Mouse (Mus musculus) megakaryocyte, adult 5-6 weeks (primary cell): ENCODE data around the gene Cradd. TPM values are rescaled to one million over a fixed set of nuclear protein-coding genes. Genes with fewer than 3 reads are reported as not detected.
A peak's percentile ranks its signal among the peaks of the same experiment; 100 is the strongest.

Source experiments
- ATAC-seq: 2 replicates; pipeline ENCODE4 v1.8.0; 2016; ENCODE audit warnings: mild to moderate bottlenecking, inconsistent platforms; ENCODE audit not compliant: poor library complexity, severe bottlenecking
- total RNA-seq, 2 experiments: library from RNA; stranded (forward) in 1 of 2; stranded (reverse) in 1 of 2; fragments of 153-499, 151-499 nt in 1 of 2; fragments of 221-1000, 200-1000 nt in 1 of 2; gene quantifications; 2 replicates each; pipeline versions ENCODE4 v1.2.3 to v1.2.4; 2015 to 2017

Gene Cradd
- total RNA-seq, 2 experiments from 2014 or later: 7.3 to 20.5 TPM

DNA sequence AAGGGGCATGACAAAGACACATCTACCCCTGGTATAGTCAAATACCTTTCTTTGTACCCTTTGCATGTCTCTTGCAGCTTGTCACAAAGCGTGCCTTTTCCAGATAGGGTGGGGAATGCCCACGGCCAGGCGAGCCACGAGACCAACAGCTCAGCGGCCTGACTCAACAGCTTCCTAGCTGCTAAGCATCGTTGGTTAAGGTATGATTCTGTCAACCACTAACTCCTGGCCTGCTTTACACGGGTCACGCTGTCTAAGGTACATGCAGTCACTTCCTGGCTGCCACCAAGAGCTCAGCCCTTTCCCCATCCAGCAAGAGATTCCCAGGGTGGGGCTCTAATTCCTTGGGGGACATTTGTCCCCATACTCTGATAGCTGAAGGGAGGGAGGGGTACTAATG, 110.6 kb downstream of the Cradd start:
- ATAC-seq: no peak

GRCm38 (mm10) chr10:95211660-95212059, 112.3 kb downstream of the Cradd start:
- no peak for ATAC-seq

- ATAC-seq: 0 out of 2 replicates have a peak, but pooled peaks have one; percentile 40
Measured at GRCm38 (mm10) chr10:95210664-95211372, 113.1 kb downstream of the Cradd start.

- ATAC-seq: no peak
Measured at GRCm38 (mm10) chr10:95210167-95210566, 113.8 kb downstream of the Cradd start.

DNA sequence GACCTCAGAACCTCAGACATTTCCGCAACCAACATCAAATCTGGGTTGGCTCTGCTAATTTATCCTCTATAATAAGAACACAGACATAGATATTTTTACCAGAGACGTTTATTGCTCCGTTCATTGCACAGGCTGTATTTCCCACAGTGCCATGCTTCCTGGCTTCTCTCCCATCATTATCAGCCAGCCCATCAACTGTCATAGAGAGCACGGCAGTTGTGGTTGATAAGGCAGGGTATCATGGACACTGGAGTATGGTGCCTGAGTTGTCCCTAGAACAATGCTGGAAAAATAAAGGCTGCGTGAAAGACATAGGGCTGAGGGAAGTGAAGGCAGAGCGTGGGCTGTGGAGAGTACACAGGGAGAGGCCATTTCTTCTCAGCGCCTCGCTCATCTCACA, 116.5 kb downstream of the Cradd start:
- no peak for ATAC-seq

DNA sequence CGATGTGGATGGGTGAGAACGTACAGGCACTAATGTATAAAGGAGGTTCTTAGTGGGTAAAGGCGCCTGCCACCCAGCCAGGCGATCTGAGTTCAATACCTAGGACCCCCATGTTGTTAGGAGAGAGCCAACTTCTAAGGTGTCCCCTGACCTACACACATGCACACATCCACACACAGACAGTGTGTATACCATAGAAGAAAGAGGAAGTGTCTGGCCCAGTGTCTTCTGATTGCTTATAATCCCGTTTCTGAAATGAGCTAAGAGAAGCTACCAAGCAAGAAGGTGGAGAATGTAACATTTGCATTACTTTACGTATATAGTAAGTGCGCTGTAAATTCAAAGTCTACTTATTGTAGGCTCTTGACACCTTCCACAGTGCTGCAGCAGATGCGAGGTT, 122.4 kb downstream of the Cradd start:
- ATAC-seq: no peak

GRCm38 (mm10) chr10:95200323-95200722, 123.6 kb downstream of the Cradd start:
- ATAC-seq: no peak

- ATAC-seq: peak; percentile 41
Measured at GRCm38 (mm10) chr10:95199541-95200269, 124.2 kb downstream of the Cradd start.

GRCm38 (mm10) chr10:95197377-95197776, 126.6 kb downstream of the Cradd start:
- no peak for ATAC-seq

DNA sequence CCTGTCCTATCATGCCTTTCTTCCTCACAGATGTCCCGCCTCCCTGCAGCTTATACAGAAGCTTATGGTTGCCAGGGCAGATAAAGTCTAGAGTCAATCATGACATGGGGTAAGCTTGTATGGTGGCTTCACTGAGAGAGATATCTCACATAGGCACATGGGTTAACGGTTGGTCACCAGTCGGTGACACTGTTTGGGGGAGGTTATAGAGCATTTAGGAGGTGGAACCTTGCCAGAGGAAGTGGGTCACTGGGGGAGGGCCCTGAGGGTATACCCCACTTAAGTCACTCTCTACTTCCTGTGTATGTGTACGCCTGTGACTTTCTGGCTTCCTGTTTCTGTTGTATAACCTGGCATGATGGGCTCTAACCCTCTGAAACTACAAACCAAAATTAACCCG, 128.2 kb downstream of the Cradd start:
- ATAC-seq: peak; percentile 80

GRCm38 (mm10) chr10:95194776-95195175, 129.2 kb downstream of the Cradd start:
- no peak for ATAC-seq

- ATAC-seq: no peak
Measured at GRCm38 (mm10) chr10:95193875-95194281, 130.1 kb downstream of the Cradd start.

GRCm38 (mm10) chr10:95191881-95192280, 132.1 kb downstream of the Cradd start:
- ATAC-seq: peak; percentile 74

DNA sequence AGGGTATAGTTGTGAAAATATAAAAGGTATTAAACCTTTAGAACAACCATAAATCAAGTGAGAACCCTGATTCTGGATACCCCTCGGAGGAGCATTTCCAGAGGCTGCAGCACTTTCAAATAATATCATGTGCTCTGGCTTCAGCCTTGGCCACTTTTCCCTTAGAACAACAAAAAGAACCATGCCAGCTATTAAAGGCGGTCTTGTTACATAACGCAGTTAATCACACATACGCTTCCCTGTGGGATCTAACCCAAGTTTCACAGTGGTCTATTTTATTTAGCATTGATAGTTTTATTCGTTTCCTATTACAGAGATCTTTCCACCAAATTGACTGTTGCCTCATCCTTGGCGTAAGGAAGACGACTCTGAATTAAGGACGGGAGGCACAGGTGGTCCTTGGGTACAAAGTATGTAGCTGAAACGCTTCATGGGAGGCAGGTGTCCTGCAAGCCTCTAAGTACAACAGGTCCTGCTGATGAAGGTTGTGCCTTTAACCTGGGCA, 132.7 kb downstream of the Cradd start:
- ATAC-seq: no peak

GRCm38 (mm10) chr10:95189550-95190211, 134.3 kb downstream of the Cradd start:
- ATAC-seq: no peak

DNA sequence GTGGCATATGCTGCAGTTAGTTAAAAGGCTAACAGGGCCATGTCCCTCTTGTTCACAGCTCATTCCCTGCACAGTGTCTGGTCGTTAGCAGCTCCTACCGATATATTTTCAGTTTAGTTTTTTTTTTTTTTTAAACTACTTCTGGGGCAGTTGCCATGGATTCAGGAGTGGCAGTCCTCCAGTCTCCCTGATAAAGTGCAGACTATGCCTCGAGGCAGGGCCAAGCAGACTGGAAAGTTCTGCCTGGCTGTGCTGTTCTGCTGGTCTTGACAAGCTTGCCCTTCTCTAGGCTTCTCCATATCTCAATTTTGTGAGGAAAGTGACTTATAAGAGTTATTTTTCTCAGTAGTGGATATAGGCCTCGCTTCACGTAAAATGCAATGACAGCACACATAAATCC, 139.7 kb downstream of the Cradd start:
- no peak for ATAC-seq

DNA sequence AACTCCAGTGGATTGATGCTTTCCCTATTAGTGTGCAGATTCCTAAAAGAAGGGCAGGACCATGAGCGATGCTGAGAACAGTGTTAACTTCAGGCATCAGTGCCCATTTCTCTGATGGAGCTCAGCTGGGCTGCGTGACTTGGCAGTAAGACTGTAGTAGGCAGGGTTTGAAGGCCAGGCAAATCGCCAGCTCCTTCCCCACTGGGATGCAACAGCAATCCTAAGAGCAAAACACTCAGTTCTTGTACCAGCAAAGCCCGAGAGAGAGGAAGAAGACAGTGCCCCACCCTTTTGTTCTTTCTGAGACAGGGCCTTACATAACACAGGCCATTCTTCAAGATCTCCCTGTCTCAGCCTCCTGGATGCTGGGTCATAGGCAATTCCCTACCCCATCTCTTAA, 140.9 kb downstream of the Cradd start:
- ATAC-seq: no peak

- no peak for ATAC-seq
Measured at GRCm38 (mm10) chr10:95182405-95182804, 141.5 kb downstream of the Cradd start.

DNA sequence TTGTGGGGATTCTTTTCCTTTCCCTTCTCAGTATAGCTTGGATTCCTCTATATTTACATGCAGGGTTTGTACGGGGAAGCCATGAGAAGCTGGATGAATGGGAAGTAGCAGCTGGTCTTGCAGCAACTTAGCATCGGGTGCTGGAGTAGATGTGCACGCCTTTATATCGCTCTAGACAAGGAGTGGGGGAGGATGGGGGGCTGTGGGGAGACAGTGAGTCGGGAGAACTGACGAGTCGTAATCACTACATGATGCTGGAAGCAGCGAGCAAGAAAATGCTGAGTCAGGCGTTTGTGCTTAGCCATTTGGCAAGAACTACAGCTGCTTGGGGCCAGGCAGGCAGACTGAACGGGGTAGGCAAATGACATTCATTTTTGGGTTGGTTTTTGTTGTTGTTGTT, 142.4 kb downstream of the Cradd start:
- ATAC-seq: no peak

DNA sequence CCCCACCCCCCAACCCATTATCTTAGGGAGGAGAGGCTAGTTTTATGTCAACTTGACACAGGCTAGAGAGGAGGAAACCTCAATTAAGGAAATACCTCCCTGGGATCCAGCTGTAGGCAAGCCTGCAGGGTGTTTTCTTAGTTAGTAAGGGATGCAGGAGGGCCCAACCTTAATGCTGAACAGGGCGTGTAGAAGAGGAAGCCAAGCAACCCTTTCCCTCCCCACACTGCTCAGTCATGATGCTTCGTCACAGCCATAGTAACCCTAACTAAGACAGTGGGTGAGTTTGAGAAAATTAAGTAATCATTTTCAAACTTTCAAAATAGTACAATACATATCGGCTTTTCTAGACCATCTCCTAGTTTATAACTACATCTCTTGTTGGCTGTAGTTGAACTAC, 143.0 kb downstream of the Cradd start:
- ATAC-seq: peak; percentile 67

DNA sequence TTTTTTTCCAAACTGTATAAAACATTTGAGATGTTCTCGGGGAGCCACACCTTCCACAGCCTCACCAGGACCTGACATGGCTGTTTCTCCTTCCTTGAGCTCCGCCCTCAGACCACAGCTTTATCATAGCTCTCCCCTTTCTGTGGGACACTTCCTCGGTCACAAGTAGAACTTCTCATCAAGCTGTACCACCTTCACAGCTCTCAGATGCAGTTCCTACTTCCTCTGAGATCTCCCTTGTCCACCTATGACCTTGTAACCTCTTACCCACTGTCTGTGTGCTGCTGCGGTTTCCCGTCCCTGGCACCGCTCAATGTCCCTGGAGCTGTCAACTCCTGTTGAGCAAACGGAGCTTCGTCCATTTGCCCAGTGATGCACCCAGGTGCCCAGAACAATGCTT, 143.8 kb downstream of the Cradd start:
- peak; percentile 75 for ATAC-seq

GRCm38 (mm10) chr10:95178785-95179184, 145.1 kb downstream of the Cradd start:
- peak; percentile 73 for ATAC-seq
